Mouse (Mus musculus) splenic B cell, adult 2 months (primary cell): ENCODE data around the gene Zdhhc13.

Source experiments
- DNase-seq: peaks from one replicate; pipeline ENCODE4 v3.0.0-alpha.2; 2011; ENCODE audit warnings: low read depth, low spot score
- H3K27me3 ChIP-seq: 2 replicates; pipeline ENCODE4 v1.6.1; 2012; ENCODE audit warnings: mild to moderate bottlenecking, low read length, moderate library complexity, mixed read lengths; ENCODE audit not compliant: control insufficient read depth, poor library complexity, insufficient read depth, severe bottlenecking
- H3K36me3 ChIP-seq: 2 replicates; pipeline ENCODE4 v1.6.1; 2012; ENCODE audit warnings: mild to moderate bottlenecking, low read length, moderate library complexity, mixed read lengths; ENCODE audit not compliant: control insufficient read depth, poor library complexity, insufficient read depth, severe bottlenecking

The Zdhhc13 gene

DNA sequence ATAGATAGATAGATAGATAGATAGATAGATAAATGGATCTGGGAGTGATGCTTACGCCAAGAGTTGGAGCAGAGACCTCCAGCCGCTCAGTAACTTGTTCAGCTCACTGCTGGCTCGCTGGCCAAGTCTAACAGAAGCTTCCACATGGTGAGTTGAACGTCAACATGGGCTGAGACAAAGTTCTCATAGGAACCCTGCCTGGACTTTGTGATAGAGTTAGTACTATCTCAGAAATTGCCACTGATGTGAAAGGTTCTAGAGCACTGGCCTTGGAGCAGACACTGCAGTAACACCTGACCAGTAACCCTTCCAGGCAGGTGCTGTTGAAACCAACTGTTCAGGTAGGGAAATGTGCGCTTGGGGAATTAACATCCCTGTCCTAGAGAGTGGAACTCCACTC, 54.7 kb downstream of the Zdhhc13 start:
- Histone ChIP-seq H3K27me3 (no peaks in the 10 kb centered on the region; the same call in 1 of the 2 replicates), H3K36me3 (no peaks in the 10 kb centered on the region)
- DNase-seq = no peak

DNA sequence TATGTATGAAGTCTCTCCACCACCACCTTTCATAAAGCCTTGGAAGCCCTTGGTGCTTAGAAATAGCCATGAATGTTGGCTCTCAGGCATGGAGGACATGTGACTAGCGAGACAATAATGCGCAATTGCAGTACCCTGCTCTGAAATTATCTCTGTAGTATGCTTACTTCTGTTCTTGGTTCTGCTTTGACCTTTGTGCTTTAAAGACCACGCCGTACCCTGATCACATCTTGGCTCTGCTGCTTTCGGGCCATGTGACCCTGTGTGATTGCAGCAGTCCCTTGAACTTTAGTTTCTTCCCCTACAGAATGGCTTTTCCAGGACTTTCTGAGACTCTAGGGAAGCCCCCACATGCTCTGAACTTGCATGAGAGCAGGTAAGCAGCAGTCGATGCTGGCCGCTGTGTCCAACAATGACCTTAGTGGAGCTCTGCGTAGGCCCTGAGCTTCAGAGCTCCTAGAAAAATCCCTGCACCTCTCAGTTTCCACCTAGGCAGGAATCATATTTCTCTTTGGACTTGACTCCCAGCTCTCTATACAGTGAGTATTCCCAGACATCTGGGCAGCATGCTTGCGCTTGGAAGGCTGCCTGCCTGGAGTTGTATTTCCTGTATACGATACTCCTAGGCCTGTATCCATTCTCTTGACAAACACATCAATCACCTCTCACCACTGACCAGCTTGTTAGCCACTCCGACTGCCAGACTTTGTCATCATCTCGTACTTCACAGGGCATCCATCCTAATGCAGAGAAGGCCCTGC, 56.6 kb downstream of the Zdhhc13 start:
- no peak for DNase-seq
- no peaks in the 10 kb centered on the region for H3K36me3 ChIP-seq

DNA sequence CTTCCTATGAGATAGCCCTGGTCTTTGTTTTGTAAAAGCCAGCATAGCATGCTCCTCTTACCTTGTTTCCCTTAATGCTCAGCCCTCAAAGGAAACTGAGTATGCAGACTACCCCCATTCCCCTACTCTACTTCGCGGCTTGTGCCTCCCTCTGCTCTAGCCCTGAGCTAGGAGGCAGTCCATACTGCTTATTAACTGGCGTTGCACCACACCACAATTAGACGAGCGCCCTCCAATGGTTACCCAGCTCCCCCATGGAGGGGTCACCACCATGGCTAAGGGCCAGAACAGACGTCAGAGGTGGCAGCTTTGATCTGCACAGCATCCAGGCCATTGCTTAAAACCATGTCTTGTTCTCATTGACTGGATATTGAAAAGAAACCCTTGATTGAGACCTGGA, 58.0 kb downstream of the Zdhhc13 start:
- DNase-seq = no peak
- H3K27me3 ChIP-seq = no peaks in the 10 kb centered on the region; the same call in 1 of the 2 replicates
- no peaks in the 10 kb centered on the region for H3K36me3 ChIP-seq

More for the DNA sequence above, 56.6 kb downstream of the Zdhhc13 start:
- H3K27me3 ChIP-seq = no peaks in the 10 kb centered on the region; the same call in 1 of the 2 replicates

DNA sequence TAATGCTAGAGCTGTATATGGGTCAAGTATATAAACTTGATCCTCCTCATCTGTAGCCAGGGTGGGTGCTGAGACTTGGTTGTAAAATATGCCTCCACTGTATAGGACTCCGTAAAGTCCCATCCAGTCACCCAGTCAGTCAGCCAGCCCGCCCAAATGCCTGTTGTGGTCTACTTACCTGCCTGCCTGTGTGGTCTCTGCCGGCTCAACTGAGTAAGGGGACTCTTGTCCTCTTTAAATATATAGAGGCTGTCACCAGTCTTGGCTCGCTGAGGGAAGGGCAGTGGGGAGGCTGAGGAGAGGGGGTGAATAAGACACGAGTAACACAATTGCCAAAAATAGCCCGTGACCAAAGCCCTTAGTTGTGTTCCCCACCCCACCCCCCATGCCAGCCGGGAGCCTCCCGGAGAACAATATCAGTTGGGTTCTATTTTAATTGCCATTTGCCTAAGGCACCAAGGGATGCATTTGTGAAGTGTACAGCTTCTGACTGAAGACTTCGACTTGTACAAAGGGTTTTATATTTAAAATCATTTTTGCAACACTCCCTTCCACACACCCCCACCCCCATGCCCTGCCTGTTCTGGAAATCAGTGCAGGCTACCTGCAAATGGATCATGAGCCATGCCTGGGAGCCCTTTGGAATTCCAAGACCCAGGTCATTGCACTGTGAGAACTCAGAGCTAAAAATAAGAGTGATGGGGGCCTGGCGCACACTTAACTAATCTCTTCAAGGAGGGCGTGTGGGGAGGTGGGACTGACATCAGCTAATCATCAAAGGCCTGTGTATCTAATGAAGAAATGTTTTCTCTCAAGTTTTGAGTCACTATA, 59.2 kb downstream of the Zdhhc13 start, which contains the start of gene Csrp3:
Csrp3 (minus strand) TSS at position 214 of the 831 bp plus-strand sequence.
- Histone ChIP-seq H3K36me3 (no peaks in the 10 kb centered on the region), H3K27me3 (no peaks in the 10 kb centered on the region; the same call in 1 of the 2 replicates)
- DNase-seq = no peak

DNA sequence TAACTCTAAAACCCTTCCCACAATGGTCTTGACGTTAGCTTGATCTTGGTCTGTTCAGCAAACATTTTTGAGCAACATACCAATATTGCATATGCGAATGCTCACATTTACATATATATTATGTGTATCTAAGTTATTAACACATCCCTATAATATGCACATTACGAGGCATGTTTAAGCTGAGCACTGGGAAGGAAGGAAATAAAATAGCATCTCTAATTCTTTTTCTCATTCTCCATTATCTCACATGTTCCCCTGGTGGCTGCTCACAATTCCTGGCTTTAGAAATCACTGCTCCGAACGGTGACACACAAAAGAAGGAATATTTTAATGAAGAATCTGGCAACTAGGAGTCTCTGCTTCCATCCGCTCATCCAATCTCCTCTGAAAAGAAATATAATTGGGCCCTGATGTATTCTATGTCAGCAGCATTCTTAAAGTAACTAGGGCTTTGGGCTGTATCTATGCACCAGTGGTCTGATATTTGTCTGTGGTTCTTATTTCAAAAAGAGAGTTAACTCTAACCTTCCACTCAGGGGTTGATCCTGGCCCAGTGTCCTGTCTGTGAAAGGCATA, 62.8 kb downstream of the Zdhhc13 start:
- no peak for DNase-seq
- H3K27me3 ChIP-seq = no peaks in the 10 kb centered on the region
- H3K36me3 ChIP-seq = no peaks in the 10 kb centered on the region

DNA sequence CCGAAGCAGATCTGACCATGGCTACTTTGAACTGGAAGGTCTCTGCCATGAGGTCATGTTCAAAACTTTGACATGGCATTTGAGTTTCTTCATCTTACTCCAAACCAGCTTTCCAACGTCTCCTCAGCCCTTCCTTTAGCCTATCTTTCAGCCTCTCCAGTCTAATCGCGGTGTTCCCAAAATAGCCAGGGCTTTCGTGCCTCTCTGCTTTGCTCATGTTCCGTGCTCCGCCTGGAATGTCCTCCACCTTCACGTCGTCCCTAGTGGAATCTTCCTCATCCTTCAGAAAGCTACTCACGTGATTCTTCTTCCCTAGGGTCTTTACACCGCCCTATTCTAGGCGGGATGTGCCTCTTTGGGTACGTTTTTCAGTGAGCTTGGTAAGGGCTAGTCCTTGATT, 64.7 kb downstream of the Zdhhc13 start:
- no peak for DNase-seq
- Histone ChIP-seq H3K36me3 (no peaks in the 10 kb centered on the region), H3K27me3 (no peaks in the 10 kb centered on the region)

DNA sequence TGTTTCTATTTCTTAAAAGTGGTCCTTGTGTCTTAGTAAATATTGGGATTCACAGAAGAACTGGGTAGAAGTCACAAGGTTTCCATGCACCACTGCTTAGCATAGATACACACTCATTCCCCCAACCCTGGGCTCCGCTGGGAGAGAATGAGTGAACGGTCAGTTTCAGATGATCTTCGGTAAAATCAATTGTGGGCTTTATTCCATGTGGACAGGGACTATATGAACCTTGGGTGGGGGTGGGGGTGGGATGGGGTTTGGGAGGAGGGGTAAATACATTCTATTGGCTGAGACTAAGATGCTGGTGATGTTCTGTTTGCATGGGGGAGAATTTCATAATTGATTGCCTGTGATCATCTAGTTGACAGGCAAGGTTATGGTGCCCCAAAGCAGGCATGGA, 66.7 kb downstream of the Zdhhc13 start:
- Histone ChIP-seq H3K27me3 (no peaks in the 10 kb centered on the region), H3K36me3 (no peaks in the 10 kb centered on the region)
- DNase-seq = no peak

DNA sequence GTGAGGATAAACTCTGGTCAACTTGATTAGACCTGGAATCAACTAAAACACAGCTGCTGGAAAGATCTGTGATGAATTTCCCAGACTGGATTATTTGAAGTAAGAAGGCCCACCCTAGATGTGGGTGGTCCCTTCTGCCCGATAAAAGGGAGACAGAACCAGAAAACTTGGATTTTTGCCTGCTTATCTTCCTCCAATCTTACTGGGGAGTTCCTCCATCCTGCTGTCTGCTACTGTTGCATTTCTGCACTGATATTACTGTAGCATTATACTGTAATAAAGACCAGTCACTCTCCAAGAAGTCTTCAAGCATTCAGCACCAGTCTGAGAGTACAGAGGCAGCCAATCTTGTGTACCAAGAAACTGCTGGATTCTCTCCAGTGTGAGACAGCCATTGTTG, 69.5 kb downstream of the Zdhhc13 start:
- Histone ChIP-seq H3K27me3 (no peaks in the 10 kb centered on the region), H3K36me3 (no peaks in the 10 kb centered on the region)
- no peak for DNase-seq

DNA sequence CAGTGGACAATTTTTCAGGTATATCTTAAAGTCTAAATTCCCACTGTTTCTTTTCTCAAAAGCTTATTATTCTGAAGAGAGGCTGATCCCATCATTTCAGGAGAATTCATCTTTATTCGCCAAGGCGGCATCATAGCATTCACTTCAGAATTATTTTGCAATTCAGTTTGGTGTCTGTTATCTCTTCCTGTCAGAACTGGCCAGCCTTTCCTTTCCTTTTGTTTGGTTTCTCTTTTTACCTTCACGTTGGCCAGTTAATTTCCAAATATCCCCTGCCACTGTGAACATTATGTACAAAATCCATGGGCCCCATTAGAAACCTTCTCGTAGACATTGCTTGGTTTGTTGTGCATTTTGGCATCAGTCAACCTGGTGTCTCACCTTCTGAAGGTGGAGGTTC, 70.6 kb downstream of the Zdhhc13 start:
- Histone ChIP-seq H3K36me3 (no peaks in the 10 kb centered on the region), H3K27me3 (no peaks in the 10 kb centered on the region)
- DNase-seq = no peak

DNA sequence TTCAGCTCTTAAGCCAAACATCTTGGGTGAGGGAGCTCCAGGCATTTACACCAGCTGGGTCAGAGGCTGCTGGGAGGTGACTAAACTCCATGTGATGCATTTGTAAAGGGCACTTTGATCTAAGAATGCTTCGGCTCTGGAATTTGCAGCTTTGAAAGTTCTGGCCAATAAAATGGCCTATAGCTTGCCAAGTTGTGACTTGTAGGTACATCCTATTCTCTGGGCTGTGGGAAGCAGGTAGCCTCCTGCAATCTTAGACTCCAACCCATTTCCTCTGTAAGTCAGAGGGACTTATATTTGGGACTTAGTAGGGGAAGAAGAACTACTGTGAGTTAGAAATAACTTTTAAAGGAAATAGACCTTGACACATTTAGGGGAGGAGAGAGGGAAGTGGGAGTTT, 72.1 kb downstream of the Zdhhc13 start:
- H3K36me3 ChIP-seq = no peaks in the 10 kb centered on the region
- no peak for DNase-seq
- no peaks in the 10 kb centered on the region for H3K27me3 ChIP-seq

DNA sequence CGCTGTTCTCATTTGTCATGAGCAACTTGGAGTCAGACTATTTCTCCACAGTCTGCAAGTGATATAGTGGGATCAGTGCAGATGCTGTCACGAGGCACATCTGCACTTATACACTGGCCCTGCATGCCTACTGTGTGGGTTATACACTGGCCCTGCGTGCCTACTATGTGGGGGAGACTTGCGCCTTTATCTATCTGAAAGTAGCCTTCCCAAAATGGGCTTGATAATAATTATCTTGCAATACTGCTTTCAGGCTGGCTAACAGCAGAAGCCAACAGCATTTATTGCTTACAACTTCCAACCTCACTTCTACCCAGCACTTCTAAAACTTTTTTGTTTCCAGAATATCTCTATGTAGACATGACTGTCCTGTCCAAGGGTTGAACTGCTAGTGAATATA, 73.0 kb downstream of the Zdhhc13 start:
- no peak for DNase-seq
- H3K36me3 ChIP-seq = no peaks in the 10 kb centered on the region
- no peaks in the 10 kb centered on the region for H3K27me3 ChIP-seq

DNA sequence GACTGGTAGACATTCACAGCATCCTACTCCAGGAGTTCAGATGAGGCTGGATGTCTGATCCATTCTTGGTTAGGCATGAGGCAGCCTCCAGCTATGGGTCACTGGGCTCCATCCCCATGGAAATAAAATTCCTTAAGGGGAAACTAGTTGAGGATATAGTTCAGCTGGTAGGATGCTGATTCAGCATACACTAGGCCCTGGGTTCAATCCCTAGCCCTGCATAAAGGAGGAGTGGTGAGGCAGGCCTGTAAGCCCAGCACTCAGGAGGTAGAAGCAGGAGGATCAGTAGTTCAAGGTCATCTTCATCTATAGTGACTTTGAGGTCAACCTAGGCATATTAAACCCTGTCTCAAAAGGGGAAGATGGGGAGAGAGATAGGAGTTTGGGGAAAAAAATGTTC, 75.4 kb downstream of the Zdhhc13 start:
- Histone ChIP-seq H3K27me3 (no peaks in the 10 kb centered on the region), H3K36me3 (no peaks in the 10 kb centered on the region)
- no peak for DNase-seq

DNA sequence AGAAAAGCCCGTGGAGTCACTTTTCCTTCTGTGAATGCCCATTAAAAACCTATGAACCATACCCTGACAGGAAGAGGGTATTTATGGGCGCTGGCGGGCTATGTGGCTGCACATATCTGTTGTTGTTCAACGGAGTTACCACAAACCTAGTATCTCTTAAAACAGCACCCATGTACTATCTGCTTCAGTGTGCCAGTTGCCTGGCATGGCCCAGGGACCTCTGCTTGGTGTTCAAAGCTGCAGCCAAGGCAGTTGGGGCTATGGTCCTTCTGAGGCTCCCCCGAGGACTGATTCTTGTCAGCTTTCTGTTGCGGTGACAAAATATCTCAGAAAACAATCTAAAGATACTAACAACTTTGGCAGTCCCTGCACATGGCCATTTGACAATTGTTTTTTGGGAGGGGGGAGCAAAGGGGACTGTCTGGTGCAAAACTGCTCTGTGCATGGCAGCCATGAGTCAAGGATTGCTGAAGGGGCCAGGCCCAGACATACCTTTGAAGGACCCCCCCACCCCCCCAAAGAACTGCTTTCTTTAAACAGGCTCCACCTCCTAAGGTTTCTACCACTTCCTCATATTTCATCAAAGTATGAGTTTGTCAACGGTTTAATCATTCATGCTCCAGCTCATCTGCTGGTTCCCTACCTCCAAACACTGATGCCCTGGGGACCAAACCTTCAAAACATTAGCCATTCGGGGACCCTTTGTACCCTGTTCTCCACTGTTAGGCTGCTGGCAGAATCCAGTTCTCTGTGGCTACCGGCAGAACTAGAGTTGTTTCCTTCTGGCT, 76.1 kb downstream of the Zdhhc13 start:
- peak; percentile 26 for DNase-seq
- Histone ChIP-seq H3K27me3 (no peaks in the 10 kb centered on the region), H3K36me3 (no peaks in the 10 kb centered on the region)

DNA sequence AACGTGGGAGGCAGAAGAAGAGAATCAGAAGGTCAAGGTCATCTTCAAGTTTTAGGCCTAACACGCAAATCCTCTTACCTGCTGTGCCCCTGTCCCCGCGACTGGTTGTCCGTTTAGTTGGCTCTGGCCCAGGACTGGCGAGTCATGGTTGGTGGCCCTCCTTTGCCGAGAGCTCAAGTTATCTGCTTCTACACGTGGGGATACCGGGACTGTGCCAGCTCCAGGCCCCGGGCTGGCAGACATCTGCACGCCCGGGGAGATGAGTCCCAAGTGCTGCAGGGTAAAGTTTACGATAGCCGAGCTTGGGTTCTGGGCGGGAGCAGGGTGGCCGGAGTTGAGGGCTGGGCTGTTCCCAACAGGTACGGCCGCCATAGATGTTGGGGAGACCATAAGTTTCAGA, 78.8 kb downstream of the Zdhhc13 start:
- Histone ChIP-seq H3K36me3 (no peaks in the 10 kb centered on the region), H3K27me3 (no peaks in the 10 kb centered on the region)
- no peak for DNase-seq
